Mouse (Mus musculus) heart, postnatal 0 days (tissue): ENCODE measurements at regions not wholly inside any gene's neighbourhood (a gene's known extent, or its start where the extent isn't known, plus 50 kb on each side); places are given as distances from the start of the nearest gene placed in this dataset.

Source experiments
- CTCF ChIP-seq: IDR thresholded peaks from 2 replicates; pipeline ENCODE4 v1.5.1; 2016; ENCODE audit warnings: antibody characterized with exemption, control low read depth, low read depth
- EP300 ChIP-seq: IDR thresholded peaks from 2 replicates; pipeline ENCODE4 v1.6.1; 2016; ENCODE audit warnings: antibody characterized with exemption, low read depth

- TF ChIP-seq CTCF (no peak), EP300 (no peak)
These were observed 150.6 kb downstream of the Nmur2 start for GRCm38 (mm10) chr11:55890161-55890560.
